Mouse (Mus musculus) forebrain, embryonic 14.5 days (tissue): ENCODE data around the gene Olfr553. TPM values are rescaled to one million over a fixed set of nuclear protein-coding genes. Genes with fewer than 3 reads are reported as not detected.
A peak's percentile ranks its signal among the peaks of the same experiment; 100 is the strongest.

ENCODE experiments used
- ATAC-seq: fragments of 200-750 bp; cut with Nextera tagmentation; 2 replicates; pipeline ENCODE4 v1.8.0; 2017; ENCODE audit warnings: mild to moderate bottlenecking, moderate library complexity
- DNase-seq: peaks from one replicate; pipeline ENCODE4 v3.0.0-alpha.2; 2015; ENCODE audit warnings: low spot score
- H3K27ac ChIP-seq: fragments of 300-500 bp; sonication (generic); 2 replicates; pipeline ENCODE4 v1.5.1; 2014; ENCODE audit warnings: low read depth, mild to moderate bottlenecking, control low read depth, low read length, moderate library complexity
- H3K27me3 ChIP-seq: fragments of 300-500 bp; sonication (generic); replicated peaks from 2 replicates; pipeline ENCODE4 v1.6.1; 2014; ENCODE audit warnings: low read length, control low read depth, mixed read lengths; ENCODE audit not compliant: control insufficient read depth, insufficient read depth
- H3K36me3 ChIP-seq: fragments of 300-500 bp; sonication (generic); 2 replicates; pipeline ENCODE4 v1.6.1; 2014; ENCODE audit warnings: low read length, control low read depth; ENCODE audit not compliant: control insufficient read depth, insufficient read depth
- H3K4me1 ChIP-seq: fragments of 300-500 bp; sonication (generic); 2 replicates; pipeline ENCODE4 v1.6.1; 2014; ENCODE audit warnings: antibody characterized with exemption, low read length, control low read depth; ENCODE audit not compliant: control insufficient read depth, insufficient read depth
- H3K4me2 ChIP-seq: fragments of 300-500 bp; sonication (generic); 2 replicates; pipeline ENCODE4 v1.6.1; 2014; ENCODE audit warnings: mild to moderate bottlenecking, control low read depth, low read length
- H3K4me3 ChIP-seq: fragments of 300-500 bp; sonication (generic); 2 replicates; pipeline ENCODE4 v1.5.1; 2014; ENCODE audit warnings: low read depth, low read length, control low read depth
- H3K9ac ChIP-seq: fragments of 300-500 bp; sonication (generic); 2 replicates; pipeline ENCODE4 v1.6.1; 2014; ENCODE audit warnings: mild to moderate bottlenecking, low read length, control low read depth, moderate library complexity
- H3K9me3 ChIP-seq: fragments of 300-500 bp; sonication (generic); replicated peaks from 2 replicates; pipeline ENCODE4 v1.6.1; 2016; ENCODE audit warnings: low read length, control low read depth, mixed read lengths; ENCODE audit not compliant: control insufficient read depth
- WGBS: fragments of 180-500 bp; shearing (Covaris S2); extraction: QIAGEN DNeasy Blood & Tissue Kit; methylation state at CpG from one replicate; pipeline ENCODE4 v1.1.7; 2014; 5-methylcytosine and 5-hydroxymethylcytosine counted together
- polyA plus RNA-seq: library from polyadenylated mRNA; unstranded; fragments of >200 nt; fragmentation: Nextera tagmentation; extraction: Ambion mirVana; gene quantifications from 2 replicates; pipeline ENCODE4 v1.2.1, GENCODE M21; 2014

Olfr553 gene
- polyA plus RNA-seq, 1 experiment from 2014 or later: not detected

DNA sequence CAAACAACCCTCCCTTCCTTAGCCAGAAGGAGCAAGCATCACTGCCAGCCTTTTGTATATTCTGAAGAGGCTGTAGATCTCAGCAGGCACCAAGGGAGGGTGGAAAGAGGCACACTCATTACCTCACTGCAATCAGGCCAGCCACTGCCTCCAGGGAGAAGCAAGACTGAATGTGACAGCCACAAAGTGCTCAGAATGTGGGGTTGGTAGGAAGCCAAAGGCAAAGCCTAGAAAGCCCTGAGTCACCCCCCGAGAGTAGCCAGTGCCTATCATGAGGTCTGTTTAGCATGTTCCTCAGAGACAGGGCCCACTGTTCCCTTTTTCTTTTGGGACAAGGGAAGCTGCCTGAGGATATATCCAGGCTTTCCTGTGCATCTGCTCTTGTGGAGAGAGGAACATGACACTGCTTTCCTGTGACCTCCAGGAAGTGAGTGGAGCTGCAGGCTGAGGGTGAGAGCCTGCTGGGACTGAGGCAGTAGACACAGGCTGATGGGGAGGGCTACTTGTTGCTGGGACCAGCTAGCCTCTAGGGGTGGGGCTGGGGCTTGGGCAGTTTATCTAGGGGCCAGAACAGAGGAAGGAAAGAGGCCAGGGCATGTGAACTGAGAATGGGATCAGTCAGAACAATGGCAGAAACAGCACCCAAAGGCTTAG lies 20.5 kb downstream of the Olfr553 start, which contains the start of gene Olfr552:
Olfr552 (plus strand) TSS at position 393 of the 654 bp plus-strand sequence.
- no peak within 1 kb of the TSS for H3K4me2 ChIP-seq

DNA sequence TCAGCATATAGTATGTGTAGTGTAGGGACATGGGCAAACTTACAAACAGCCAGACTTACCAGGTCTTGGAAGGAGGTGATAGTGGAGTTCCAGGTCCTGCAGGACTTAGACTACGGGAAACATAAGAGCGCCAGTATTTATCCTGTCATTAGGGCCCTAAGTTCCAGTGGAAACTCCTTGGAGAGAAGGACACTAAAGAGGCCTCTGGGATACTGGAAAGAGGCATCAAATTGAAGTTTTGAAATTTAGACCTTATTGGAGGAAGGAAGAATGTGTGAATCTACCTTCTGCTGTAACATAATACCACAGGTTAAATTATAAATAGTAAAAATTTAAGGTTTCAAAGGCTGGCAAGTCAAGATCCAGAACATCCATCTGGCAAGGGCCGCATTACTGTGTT lies 26.2 kb downstream of the Olfr553 start, which contains the start of gene Olfr551:
Olfr551 (minus strand) TSS at position 101 of the 400 bp plus-strand sequence.
- Histone ChIP-seq H3K27me3 (no peaks in the 10 kb centered on the region), H3K36me3 (no peaks in the 10 kb centered on the region), H3K9ac (no peak within 1 kb of the TSS), H3K4me2 (no peak within 1 kb of the TSS), H3K27ac (no peak within 1 kb of the TSS), H3K4me3 (no peak within 1 kb of the TSS), H3K9me3 (no peaks in the 10 kb centered on the region), H3K4me1 (no peaks in the 10 kb centered on the region)
- DNase-seq (no peak), ATAC-seq (no peak)
- 91% methylated on average over 3 of the region's 3 CpGs for WGBS

More for the DNA sequence above, 20.5 kb downstream of the Olfr553 start, which contains the start of gene Olfr552:
- no peak within 1 kb of the TSS for H3K4me3 ChIP-seq
- DNase-seq (no peak), ATAC-seq (no peak)
- no peaks in the 10 kb centered on the region for H3K9me3 ChIP-seq
- H3K4me1 ChIP-seq: no peaks in the 10 kb centered on the region
- H3K9ac ChIP-seq: no peak within 1 kb of the TSS
- 50% methylated on average over 1 of the region's 1 CpGs for WGBS
- H3K27me3 ChIP-seq: no peaks in the 10 kb centered on the region
- H3K27ac ChIP-seq: no peak within 1 kb of the TSS
- H3K36me3 ChIP-seq: no peaks in the 10 kb centered on the region

DNA sequence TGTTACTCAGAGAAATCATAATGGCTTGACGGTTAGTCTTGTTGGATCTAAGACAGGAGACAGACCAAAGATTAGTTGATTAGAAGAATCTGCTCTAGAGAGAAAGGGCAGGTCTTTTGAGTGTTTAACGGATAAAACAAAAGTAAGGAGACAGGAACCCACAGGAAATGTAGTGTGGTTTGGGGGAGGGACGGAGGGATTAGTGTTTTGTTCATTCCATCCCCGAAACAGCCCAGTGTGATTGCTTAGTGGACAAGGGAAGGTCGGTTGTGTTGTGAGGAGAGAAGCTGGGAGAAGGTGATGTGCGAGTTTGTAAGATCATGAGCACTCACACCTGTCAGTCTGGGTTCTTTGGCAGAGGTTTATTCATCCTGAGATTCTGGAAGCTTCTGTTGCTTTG lies 42.0 kb downstream of the Olfr553 start:
- H3K4me1 ChIP-seq: no peaks in the 10 kb centered on the region
- no peak for DNase-seq
- H3K9ac ChIP-seq: no peak overlapping the region
- H3K36me3 ChIP-seq: no peaks in the 10 kb centered on the region
- H3K27me3 ChIP-seq: no peaks in the 10 kb centered on the region
- 49% methylated on average over 6 of the region's 6 CpGs for WGBS
- no peak overlapping the region for H3K4me2 ChIP-seq
- no peak for ATAC-seq
- H3K4me3 ChIP-seq: no peak overlapping the region
- H3K9me3 ChIP-seq: no peaks in the 10 kb centered on the region
- no peak overlapping the region for H3K27ac ChIP-seq

DNA sequence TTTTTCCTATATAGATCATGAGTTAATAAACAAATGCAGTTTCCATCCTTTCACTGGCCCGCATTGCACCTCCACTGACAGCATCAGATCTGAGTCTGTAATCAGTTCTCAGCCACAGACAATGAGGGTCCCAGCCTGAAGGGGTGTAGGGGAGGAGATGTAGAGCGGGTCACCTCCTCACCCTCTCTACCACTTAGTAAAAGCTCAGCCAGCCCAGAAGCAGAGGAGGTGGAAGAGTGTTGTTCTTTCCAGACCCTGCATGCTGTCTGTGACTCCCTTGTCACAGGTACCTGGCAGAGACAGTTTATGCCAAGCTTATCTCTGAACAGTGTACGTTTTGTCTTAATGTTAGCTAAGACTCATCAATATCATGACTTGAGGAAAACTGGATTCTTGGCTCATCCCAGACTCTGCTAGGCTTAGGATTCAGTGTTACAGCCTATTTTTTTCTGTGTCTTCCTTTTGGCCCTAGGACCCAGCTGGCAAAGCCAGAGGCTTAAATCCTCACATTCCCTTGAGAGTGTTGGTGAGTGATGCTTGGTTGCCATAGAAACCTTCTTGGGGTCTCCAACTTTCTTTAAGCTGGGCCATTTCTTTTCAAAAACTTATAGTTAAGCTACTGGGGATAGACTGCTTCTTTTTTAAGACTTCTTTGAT lies 44.7 kb downstream of the Olfr553 start:
- no peak overlapping the region for H3K4me2 ChIP-seq
- H3K36me3 ChIP-seq: no peaks in the 10 kb centered on the region
- H3K9ac ChIP-seq: no peak overlapping the region
- no peak overlapping the region for H3K4me3 ChIP-seq
- no peak overlapping the region for H3K27ac ChIP-seq
- H3K4me1 ChIP-seq: no peaks in the 10 kb centered on the region
- ATAC-seq (no peak), DNase-seq (peak; percentile 30)
- no peaks in the 10 kb centered on the region for H3K27me3 ChIP-seq
- WGBS: 61% methylated on average over 3 of the region's 3 CpGs
- H3K9me3 ChIP-seq: no peaks in the 10 kb centered on the region

DNA sequence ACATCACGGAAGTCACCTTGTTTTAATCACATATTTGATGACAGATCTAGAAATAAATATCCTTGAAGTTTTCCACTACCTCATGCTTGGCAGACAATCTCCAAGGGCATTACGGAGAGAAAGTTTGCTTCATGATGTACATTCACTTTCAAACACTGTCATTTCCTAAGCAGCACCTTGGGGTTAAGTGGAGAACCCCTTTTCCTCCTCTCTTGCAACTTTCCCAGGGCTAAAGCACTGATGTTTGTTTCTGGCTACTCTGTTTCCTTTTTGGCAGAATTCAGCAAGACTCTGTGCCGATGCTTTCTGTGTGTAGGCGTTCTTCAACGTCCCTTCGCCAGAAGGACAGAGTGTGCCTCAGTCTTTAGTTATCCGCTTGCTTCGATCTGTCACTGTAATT lies 46.9 kb downstream of the Olfr553 start, which contains the start of gene Olfr550:
Olfr550 (plus strand) TSS at position 301 of the 400 bp plus-strand sequence.
- no peak for DNase-seq
- no peaks in the 10 kb centered on the region for H3K9me3 ChIP-seq
- H3K4me3 ChIP-seq: no peak within 1 kb of the TSS
- no peaks in the 10 kb centered on the region for H3K36me3 ChIP-seq
- no peak within 1 kb of the TSS for H3K4me2 ChIP-seq
- H3K4me1 ChIP-seq: no peaks in the 10 kb centered on the region
- 94% methylated on average over 8 of the region's 8 CpGs for WGBS
- no peak for ATAC-seq
- H3K27me3 ChIP-seq: no peaks in the 10 kb centered on the region
- H3K27ac ChIP-seq: no peak within 1 kb of the TSS
- H3K9ac ChIP-seq: no peak within 1 kb of the TSS

DNA sequence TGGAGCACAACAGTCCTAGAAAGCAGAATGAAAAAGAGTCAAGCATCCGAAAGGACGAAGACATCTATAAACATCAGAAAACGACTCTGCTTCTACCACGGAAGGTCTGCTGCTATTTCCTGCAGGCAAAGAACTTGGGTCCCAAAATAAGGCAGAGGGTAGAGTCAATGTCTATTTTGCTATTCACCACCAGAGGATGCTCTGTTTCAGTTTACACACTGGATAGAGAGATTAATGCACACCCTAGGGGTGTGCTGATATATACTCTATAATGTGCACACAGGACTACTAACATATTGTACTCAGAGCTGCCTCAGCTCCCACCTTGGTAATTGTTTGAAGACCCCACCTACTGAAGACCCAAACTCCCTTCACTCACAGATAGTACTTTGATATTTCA lies 51.8 kb downstream of the Olfr553 start:
- no peak for ATAC-seq
- H3K27ac ChIP-seq: no peak overlapping the region
- 88% methylated on average over 4 of the region's 4 CpGs for WGBS

DNA sequence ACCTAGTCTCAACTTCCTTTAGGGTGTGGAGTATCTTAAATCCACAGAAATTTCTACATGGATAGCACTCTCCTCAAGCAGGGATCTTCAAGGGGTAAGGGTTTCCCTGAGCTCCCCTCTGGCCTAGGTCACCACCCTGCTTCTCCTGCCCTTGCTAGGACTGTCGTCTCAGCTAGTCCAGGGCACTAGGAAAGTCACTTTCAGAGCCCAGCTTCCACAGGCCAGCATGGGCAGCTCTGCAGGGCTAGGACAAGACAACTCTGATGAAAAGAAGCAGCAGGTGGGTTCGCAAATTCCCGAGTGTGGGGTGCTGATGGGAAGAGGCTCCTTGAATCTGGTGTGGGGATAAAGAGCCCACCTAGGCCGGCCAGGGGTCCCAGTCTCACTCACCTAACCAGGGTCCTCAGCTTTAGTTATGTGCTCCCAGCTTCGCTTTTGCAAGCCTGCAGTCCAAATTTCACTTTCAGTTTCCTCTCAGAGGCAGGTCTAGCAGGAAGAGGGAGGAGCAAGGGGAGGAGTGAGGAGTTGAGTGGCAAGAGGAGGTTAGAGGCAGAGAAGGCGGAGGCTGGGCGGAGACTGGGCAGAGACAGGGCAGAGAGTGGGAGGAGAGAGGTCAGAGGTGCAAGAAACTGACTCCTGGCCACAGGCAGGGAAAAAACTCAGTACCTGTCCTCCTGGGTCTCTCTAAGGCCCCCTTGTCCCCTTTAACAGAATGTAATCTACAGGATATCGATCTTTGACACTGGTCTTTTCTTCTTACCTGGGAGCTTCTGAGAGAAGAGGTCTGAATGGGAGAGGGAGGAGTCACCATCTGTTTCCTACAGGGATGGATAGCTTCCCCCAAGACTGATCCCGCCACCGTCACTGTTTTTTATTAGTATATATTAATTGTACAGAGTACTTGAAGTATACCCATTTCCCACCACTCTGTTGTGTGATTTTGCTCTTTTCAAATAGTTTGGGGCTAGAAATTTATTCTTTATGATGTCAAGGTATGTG lies 52.7 kb downstream of the Olfr553 start, which contains the start of gene Trim21:
Trim21 (minus strand) TSS at position 488 of the 999 bp plus-strand sequence.
- Histone ChIP-seq H3K27me3 (no peaks in the 10 kb centered on the region), H3K9ac (no peak within 1 kb of the TSS; the same call in 1 of the 2 replicates), H3K27ac (no peak within 1 kb of the TSS), H3K4me1 (no peaks in the 10 kb centered on the region), H3K4me3 (peak within 1 kb of the TSS; percentile 6; the same call in 1 of the 2 replicates), H3K36me3 (no peaks in the 10 kb centered on the region), H3K4me2 (peak within 1 kb of the TSS; percentile 26), H3K9me3 (no peaks in the 10 kb centered on the region)
- ATAC-seq: peak; percentile 57; the same call in 1 of the 2 replicates
- DNase-seq: peak; percentile 26
- WGBS: 22% methylated on average over 10 of the region's 10 CpGs

More for the DNA sequence above, 51.8 kb downstream of the Olfr553 start:
- Histone ChIP-seq H3K4me3 (no peak overlapping the region), H3K4me1 (no peaks in the 10 kb centered on the region), H3K9me3 (no peaks in the 10 kb centered on the region), H3K4me2 (no peak overlapping the region), H3K36me3 (no peaks in the 10 kb centered on the region), H3K9ac (no peak overlapping the region), H3K27me3 (no peaks in the 10 kb centered on the region)
- no peak for DNase-seq
